Mouse (Mus musculus) lung, adult 2 months (tissue): ENCODE data around the gene Fbxw8. TPM values are rescaled to one million over a fixed set of nuclear protein-coding genes. Genes with fewer than 3 reads are reported as not detected.
A peak's percentile ranks its signal among the peaks of the same experiment; 100 is the strongest.

Experiments used
- DNase-seq: peaks from one replicate; pipeline ENCODE4 v3.0.0; 2022
- H3K4me1 ChIP-seq: fragments of 200-500 bp; 2 replicates; pipeline ENCODE4 v1.6.1; 2011; ENCODE audit warnings: low read length; ENCODE audit not compliant: control insufficient read depth, insufficient read depth
- H3K4me3 ChIP-seq: fragments of 200-500 bp; replicated peaks from 2 replicates; pipeline ENCODE3; 2011; ENCODE audit warnings: low read depth, mild to moderate bottlenecking, control low read depth, low read length; ENCODE audit errors: extremely low read depth
- CTCF ChIP-seq: fragments of 200-500 bp; IDR thresholded peaks from 2 replicates; pipeline ENCODE4 v1.5.1; 2011; ENCODE audit warnings: mild to moderate bottlenecking, low read length, control low read depth; ENCODE audit not compliant: insufficient read depth
- POLR2A ChIP-seq: fragments of 200-500 bp; IDR thresholded peaks from 2 replicates; pipeline ENCODE4 v1.6.1; 2011; ENCODE audit warnings: low read depth, mild to moderate bottlenecking, control low read depth, low read length, borderline replicate concordance; ENCODE audit errors: extremely low read depth
- WGBS: fragments of 180-500 bp; shearing (Covaris S2); methylation state at CpG from one replicate; pipeline ENCODE4 v1.1.7; 2018; 5-methylcytosine and 5-hydroxymethylcytosine counted together
- polyA plus RNA-seq: library from polyadenylated mRNA; depleted of rRNA; stranded (reverse); fragments of >200 nt; gene quantifications from 2 replicates; pipeline ENCODE4 v1.2.3, GENCODE M21; 2012

The Fbxw8 gene
- polyA plus RNA-seq, 1 experiment: 79.1 TPM

GRCm38 (mm10) chr5:118030022-118030675, 125.1 kb downstream of the Fbxw8 start:
- no peak overlapping the region for H3K4me3 ChIP-seq
- TF ChIP-seq POLR2A (no peak), CTCF (no peak)
- no peak for DNase-seq
- WGBS: 82% methylated on average over 9 of the region's 9 CpGs
- H3K4me1 ChIP-seq: peaks cover 6% of the 10 kb centered on the region

- Histone ChIP-seq H3K4me3 (peak overlapping the region; percentile 22), H3K4me1 (peaks cover 6% of the 10 kb centered on the region)
- TF ChIP-seq POLR2A (no peak), CTCF (no peak)
- DNase-seq: no peak
- 5% methylated on average over 10 of the region's 10 CpGs for WGBS
Measured at GRCm38 (mm10) chr5:118029420-118029819, 125.8 kb downstream of the Fbxw8 start.

GRCm38 (mm10) chr5:118029035-118029408, 126.2 kb downstream of the Fbxw8 start:
- Histone ChIP-seq H3K4me1 (peaks cover 6% of the 10 kb centered on the region), H3K4me3 (peak overlapping the region; percentile 17)
- TF ChIP-seq POLR2A: no peak
- no peak for DNase-seq
- WGBS: 6% methylated on average over 12 of the region's 12 CpGs

DNA sequence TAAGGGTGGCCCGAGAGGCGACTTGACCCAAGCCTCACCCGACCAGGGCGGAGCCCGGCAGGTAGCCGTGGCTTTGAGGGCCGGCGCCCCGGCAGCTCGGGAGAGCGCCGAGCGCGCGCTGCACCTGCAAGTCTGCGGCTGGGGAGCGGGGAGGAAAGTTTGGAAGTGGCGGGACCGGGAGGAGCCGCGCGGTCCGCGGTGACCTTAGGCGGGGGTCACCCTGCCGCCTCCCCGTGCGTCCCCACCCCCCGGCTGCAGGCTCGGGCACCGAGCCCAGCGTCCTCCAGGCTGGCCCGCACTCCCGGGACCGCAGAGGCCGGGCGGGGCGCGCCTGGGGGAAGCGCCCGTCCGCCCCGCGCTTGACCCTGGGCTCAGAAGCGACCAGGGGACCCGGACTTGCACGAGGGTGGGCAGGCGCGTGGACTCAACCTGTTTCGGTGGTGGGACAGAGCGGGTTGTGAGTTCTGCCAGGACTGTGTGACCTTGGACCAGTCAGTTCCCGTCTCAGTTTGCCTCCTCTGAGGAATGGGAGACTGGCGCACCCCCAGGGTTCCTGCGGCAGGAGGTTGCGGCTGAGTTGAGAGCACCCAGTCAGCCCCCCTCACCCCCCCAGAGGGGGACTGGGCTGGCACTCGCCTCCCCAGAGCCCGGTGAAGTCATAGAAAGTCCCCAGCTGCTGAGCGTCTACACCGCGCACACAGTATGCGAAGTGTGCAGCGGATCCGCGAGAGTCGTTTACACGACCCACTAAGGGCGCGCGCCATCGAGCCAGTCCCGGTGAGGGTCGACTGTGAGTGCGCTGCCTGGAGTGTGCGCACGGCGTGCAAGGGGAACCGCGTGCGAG, 126.9 kb downstream of the Fbxw8 start:
- H3K4me1 ChIP-seq: peaks cover 6% of the 10 kb centered on the region
- peak overlapping the region; percentile 17 for H3K4me3 ChIP-seq
- no peak for DNase-seq
- TF ChIP-seq CTCF (no peak), POLR2A (no peak)
- 1% methylated on average over 78 of the region's 79 CpGs for WGBS

DNA sequence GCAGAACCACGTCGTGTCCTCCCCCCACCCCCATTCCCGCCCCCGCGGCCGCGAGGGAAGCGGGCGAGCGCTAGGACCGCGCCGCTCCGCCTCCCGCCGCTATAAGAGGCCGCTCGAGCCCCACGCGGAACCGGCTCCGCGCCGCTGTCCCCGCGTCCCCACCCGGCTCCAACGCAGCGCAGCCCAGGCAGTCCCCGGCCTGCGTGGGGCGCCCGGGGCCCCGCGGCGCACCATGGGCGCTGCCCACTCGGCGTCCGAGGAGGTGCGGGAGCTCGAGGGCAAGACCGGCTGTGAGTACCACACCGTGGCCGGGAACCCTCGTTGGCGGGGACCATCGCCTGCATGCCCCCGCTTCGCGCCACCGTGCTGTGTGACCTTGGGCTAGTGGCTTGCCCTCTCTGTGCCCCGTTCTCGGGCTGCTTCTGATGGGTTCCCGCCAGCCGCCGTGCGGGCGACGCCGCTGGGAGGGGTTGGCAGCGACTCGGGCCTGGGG, 127.5 kb downstream of the Fbxw8 start, which contains the start of gene Tesc:
TSS of gene Tesc (plus strand) at position 46 of the 493 bp plus-strand sequence.
- 1% methylated on average over 59 of the region's 63 CpGs for WGBS
- no peak for TF ChIP-seq POLR2A
- TF ChIP-seq CTCF: no peak
- Histone ChIP-seq H3K4me1 (peaks cover 6% of the 10 kb centered on the region), H3K4me3 (peak within 1 kb of the TSS; percentile 15)
- peak; percentile 25 for DNase-seq

DNA sequence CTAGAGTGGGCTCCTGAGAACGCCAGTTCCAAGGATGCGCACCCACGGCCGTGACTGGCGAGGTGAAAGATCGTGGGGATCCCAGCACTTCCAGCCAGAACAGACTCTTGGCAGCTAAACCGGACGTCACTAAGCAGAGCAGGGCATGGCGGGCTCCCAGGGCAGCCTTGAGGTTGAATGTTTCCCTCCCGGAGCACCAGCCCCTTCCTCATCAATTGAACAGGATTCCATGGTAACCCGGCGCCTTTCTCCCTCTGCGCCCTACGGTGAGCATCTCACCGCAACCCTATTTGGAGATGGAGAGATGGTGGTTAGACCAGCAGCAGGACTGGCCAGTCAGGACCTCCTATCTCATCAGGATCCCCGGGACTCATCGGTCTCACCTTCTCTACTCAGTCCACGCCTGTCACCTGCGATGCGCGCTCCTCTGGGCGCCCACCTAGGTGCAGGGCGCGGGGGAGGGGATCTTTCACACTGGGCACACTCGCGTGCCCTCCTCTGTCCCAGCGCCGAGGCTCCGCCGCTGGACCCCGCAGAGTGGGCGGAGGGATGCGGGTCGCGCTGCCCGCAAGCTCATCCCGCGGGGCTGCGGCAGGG, 128.1 kb downstream of the Fbxw8 start:
- TF ChIP-seq POLR2A: no peak
- no peak for TF ChIP-seq CTCF
- DNase-seq: no peak
- peaks cover 6% of the 10 kb centered on the region for H3K4me1 ChIP-seq
- no peak overlapping the region for H3K4me3 ChIP-seq
- 3% methylated on average over 39 of the region's 39 CpGs for WGBS

DNA sequence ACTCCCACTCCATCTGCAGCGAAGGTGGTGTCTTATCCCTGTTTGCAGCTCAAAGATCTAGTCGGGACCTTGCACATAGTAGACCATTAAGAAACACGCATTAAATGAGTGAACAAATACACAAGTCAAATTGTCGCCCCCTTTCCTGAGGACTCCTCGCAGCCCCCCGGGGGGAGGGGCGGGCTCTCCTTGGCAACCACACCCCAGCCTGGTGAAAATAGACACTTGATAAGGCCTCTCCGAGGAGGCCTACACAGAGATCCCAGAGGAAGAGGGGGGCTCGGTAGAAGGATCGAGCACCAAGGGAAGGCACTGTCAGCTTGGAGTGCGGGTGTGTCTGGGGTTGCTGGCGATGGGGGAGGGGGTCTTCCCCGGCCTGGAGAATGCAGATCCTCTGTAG, 128.9 kb downstream of the Fbxw8 start:
- H3K4me3 ChIP-seq: no peak overlapping the region
- 8% methylated on average over 13 of the region's 13 CpGs for WGBS
- DNase-seq: no peak
- no peak for TF ChIP-seq CTCF
- TF ChIP-seq POLR2A: no peak
- H3K4me1 ChIP-seq: peaks cover 6% of the 10 kb centered on the region

- TF ChIP-seq POLR2A (no peak), CTCF (no peak)
Measured at GRCm38 (mm10) chr5:118025880-118026279, 129.4 kb downstream of the Fbxw8 start.

DNA sequence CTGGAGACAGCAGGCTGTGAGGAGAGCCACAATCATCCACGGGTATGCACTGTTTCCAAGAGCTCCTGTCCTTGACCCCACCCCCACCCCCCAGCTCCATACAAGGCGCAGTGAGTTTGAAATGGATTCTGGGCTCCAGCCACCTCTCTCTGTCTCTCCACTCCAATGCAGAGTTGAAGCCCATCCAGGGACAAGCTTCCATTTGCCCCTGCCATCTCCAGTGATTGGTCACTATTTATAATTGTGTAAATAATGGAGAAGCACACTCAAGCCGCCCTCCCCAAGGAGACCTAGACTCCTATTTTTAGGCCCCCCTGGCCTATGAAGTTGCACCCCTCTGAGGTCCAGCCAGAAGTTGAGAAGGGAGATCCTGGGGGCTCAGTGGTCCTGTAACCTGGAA, 132.2 kb downstream of the Fbxw8 start:
- 55% methylated on average over 3 of the region's 3 CpGs for WGBS
- H3K4me3 ChIP-seq: no peak overlapping the region
- no peaks in the 10 kb centered on the region for H3K4me1 ChIP-seq
- TF ChIP-seq POLR2A (no peak), CTCF (no peak)
- DNase-seq: no peak

More at GRCm38 (mm10) chr5:118025880-118026279, 129.4 kb downstream of the Fbxw8 start:
- peaks cover 6% of the 10 kb centered on the region for H3K4me1 ChIP-seq
- no peak overlapping the region for H3K4me3 ChIP-seq
- WGBS: 16% methylated on average over 12 of the region's 12 CpGs
- DNase-seq: no peak
